In the genomic region with DNA sequence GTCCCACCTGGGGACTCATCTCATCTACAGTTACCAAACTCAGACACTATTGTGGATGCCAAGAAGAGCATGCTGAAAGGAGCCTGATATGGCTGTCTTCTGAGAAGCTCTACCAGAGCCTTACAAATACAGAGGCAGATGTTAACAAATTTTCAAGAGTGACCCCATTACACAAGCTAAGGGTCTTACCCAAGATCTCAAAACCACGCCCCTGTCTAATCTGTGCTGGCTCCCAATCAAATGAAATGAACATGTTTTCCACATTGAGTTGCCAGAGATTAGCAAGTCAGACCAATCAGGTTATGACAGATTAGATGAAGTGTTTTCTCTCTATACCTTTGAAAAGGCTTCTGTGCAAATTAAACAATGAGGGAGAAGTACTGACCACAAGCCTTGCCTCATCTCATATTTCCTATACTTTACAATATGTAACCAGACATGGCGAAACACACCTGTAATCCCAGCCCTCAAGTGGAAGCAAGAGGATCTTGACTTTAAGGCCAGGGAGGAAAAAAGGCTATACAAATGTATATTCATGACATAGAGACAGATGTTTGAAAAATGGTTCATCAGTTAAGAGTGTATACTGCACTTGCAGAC, we compare ENCODE assay signal across 15 mouse cellular contexts.
"Had no signal": no experiment of that assay in that cellular context is flagged by ENCODE, and none has a peak within 500 bp of the region (broad histone marks: within the 10 kb centered on the region; RNA-seq: fewer than 3 reads in every experiment).

No protein-coding gene starts in this region.

- H3K4me1 ChIP-seq: neural tube, embryonic 13.5 days; neural tube, embryonic 15.5 days; stomach, embryonic 15.5 days had no signal

- H3K27ac ChIP-seq: neural tube, embryonic 13.5 days; neural tube, embryonic 15.5 days; stomach, embryonic 15.5 days; stomach, postnatal 0 days had no signal

- H3K9me3 ChIP-seq: neural tube, embryonic 13.5 days; neural tube, embryonic 15.5 days; stomach, embryonic 15.5 days had no signal

- DNase-seq: retina, postnatal 1 day; right cerebral cortex, adult 18-20 months; right cerebral cortex, postnatal 14 days; right cerebral cortex, postnatal 25 days; right cerebral cortex, postnatal 4 days; spleen, adult 18-20 months; thymus, adult 2 months; thymus, postnatal 14 days; thymus, postnatal 25 days; thymus, postnatal 36 days; thymus, postnatal 4 days had no signal

- H3K4me3 ChIP-seq: neural tube, embryonic 13.5 days; neural tube, embryonic 15.5 days; stomach, embryonic 15.5 days had no signal

- H3K4me2 ChIP-seq: neural tube, embryonic 13.5 days; neural tube, embryonic 15.5 days; stomach, embryonic 15.5 days had no signal

- H3K36me3 ChIP-seq: neural tube, embryonic 13.5 days; neural tube, embryonic 15.5 days; stomach, embryonic 15.5 days had no signal

- H3K9ac ChIP-seq: neural tube, embryonic 13.5 days; neural tube, embryonic 15.5 days; stomach, embryonic 15.5 days had no signal

- H3K27me3 ChIP-seq: neural tube, embryonic 13.5 days; neural tube, embryonic 15.5 days; stomach, embryonic 15.5 days had no signal
